Mouse (Mus musculus) midbrain, embryonic 13.5 days (tissue): ENCODE data around the gene Ripply3. TPM values are rescaled to one million over a fixed set of nuclear protein-coding genes. Genes with fewer than 3 reads are reported as not detected.
A peak's percentile ranks its signal among the peaks of the same experiment; 100 is the strongest.
"Not testable (repeated sequence)": the region's sequence is repeated elsewhere in the genome, so short reads cannot be mapped to it uniquely, and the experiment has no call there.

Source experiments
- ATAC-seq: fragments of 200-750 bp; cut with Nextera tagmentation; 2 replicates; pipeline ENCODE4 v1.8.0; 2017; ENCODE audit warnings: mild to moderate bottlenecking, moderate TSS enrichment, moderate library complexity
- H3K27ac ChIP-seq: fragments of 300-500 bp; sonication (generic); 2 replicates; pipeline ENCODE4 v1.5.1; 2015; ENCODE audit warnings: inconsistent platforms, mild to moderate bottlenecking, moderate library complexity
- H3K27me3 ChIP-seq: fragments of 300-500 bp; sonication (generic); 2 replicates; pipeline ENCODE4 v1.6.1; 2015; ENCODE audit warnings: mild to moderate bottlenecking, inconsistent platforms
- H3K36me3 ChIP-seq: fragments of 300-500 bp; sonication (generic); 2 replicates; pipeline ENCODE4 v1.6.1; 2015; ENCODE audit warnings: mild to moderate bottlenecking, inconsistent platforms
- H3K4me1 ChIP-seq: fragments of 300-500 bp; sonication (generic); replicated peaks from 2 replicates; pipeline ENCODE4 v1.6.1; 2015; ENCODE audit warnings: inconsistent platforms
- H3K4me2 ChIP-seq: fragments of 300-500 bp; sonication (generic); replicated peaks from 2 replicates; pipeline ENCODE4 v1.6.1; 2015; ENCODE audit warnings: moderate library complexity, mild to moderate bottlenecking, inconsistent platforms
- H3K4me3 ChIP-seq: fragments of 300-500 bp; sonication (generic); replicated peaks from 2 replicates; pipeline ENCODE4 v1.5.1; 2015; ENCODE audit warnings: mild to moderate bottlenecking, inconsistent platforms
- H3K9ac ChIP-seq: fragments of 300-500 bp; sonication (generic); replicated peaks from 2 replicates; pipeline ENCODE4 v1.6.1; 2015; ENCODE audit warnings: mild to moderate bottlenecking, inconsistent platforms
- H3K9me3 ChIP-seq: fragments of 300-500 bp; sonication (generic); 2 replicates; pipeline ENCODE4 v1.6.1; 2016; ENCODE audit warnings: mild to moderate bottlenecking, inconsistent platforms
- WGBS: fragments of 180-500 bp; shearing (Covaris S2); methylation state at CpG from one replicate; pipeline ENCODE4 v1.1.7; 2015; 5-methylcytosine and 5-hydroxymethylcytosine counted together
- polyA plus RNA-seq: library from polyadenylated mRNA; unstranded; fragments of >200 nt; fragmentation: Nextera tagmentation; extraction: Ambion mirVana; gene quantifications from 2 replicates; pipeline ENCODE4 v1.2.1, GENCODE M21; 2015

The Ripply3 gene
- polyA plus RNA-seq, 1 experiment from 2014 or later, result 1.3 TPM

DNA sequence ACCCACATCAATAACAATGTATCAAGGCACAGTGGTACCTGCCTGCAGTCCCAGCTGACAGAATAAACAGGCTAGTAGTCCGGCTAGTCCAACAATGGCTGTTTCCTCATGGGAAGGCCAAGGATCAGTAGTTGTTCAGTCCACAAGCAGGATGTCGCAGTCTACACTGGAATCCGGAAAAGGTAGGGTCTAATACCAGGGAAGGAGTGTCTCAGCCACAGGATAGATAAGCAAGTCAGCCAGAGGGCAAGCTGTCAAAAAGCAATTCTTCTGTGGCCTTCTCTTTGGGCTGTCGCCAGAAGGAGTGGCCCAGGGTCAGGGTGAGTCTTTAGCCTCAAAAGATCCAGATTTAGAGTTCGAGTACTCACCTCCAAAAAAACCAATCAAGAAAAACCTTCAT is 10.5 kb upstream of the Ripply3 start:
- Histone ChIP-seq H3K27ac (no peak overlapping the region), H3K4me1 (peaks cover 9% of the 10 kb centered on the region), H3K9me3 (no peaks in the 10 kb centered on the region), H3K4me2 (no peak overlapping the region), H3K9ac (no peak overlapping the region), H3K27me3 (no peaks in the 10 kb centered on the region), H3K4me3 (no peak overlapping the region), H3K36me3 (no peaks in the 10 kb centered on the region)
- ATAC-seq, result no peak
- WGBS, result 85% methylated on average over 5 of the region's 5 CpGs

DNA sequence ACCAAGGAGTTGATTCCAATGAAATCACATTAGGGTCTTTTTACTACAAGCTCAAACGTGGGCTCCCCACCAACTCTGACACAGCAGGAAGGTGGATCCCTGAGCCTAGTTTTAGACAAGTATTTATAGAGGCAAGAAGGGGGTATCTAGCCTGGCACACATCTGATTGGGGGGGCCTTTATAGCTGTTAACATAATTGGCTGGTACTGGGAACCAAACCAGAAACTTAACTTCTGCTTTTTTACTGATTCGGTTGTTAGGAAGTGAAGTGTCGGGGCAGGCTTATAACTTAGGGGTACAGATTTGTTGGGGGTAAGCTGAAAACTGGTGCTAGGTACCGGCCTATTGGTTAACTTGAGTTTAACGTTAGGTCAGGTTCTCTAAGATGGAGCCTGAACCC is 8.0 kb upstream of the Ripply3 start:
- Histone ChIP-seq H3K9ac (no peak overlapping the region), H3K4me1 (no peaks in the 10 kb centered on the region), H3K27ac (no peak overlapping the region), H3K9me3 (no peaks in the 10 kb centered on the region), H3K27me3 (peaks cover 3% of the 10 kb centered on the region), H3K4me2 (no peak overlapping the region), H3K4me3 (no peak overlapping the region), H3K36me3 (no peaks in the 10 kb centered on the region)
- no peak for ATAC-seq
- WGBS, result 77% methylated on average over 5 of the region's 5 CpGs

DNA sequence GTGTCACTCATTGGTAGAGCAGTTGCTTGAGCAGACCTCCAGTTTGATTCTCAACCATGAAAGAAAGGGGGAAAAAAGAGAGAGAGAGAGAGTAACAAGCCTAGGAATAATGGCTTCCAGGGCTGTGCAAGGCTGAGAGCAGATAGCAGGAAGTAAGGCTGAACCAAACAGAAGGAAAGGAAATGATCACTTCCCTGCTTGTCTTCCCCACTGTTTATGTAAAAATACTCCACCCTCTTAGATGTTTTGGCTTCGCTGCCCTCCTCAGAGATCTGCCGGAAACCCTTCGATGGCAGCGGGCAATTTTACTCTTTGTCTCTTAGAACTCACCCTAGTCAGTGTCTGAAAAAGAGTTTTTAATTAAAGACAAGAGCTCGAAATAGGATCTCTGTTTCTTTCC is 4.5 kb upstream of the Ripply3 start:
- ATAC-seq, result no peak
- Histone ChIP-seq H3K9me3 (no peaks in the 10 kb centered on the region), H3K9ac (no peak overlapping the region), H3K4me3 (no peak overlapping the region), H3K27me3 (peaks cover 32% of the 10 kb centered on the region), H3K36me3 (no peaks in the 10 kb centered on the region), H3K27ac (no peak overlapping the region), H3K4me1 (peaks cover 11% of the 10 kb centered on the region), H3K4me2 (no peak overlapping the region)
- 82% methylated on average over 5 of the region's 5 CpGs for WGBS

DNA sequence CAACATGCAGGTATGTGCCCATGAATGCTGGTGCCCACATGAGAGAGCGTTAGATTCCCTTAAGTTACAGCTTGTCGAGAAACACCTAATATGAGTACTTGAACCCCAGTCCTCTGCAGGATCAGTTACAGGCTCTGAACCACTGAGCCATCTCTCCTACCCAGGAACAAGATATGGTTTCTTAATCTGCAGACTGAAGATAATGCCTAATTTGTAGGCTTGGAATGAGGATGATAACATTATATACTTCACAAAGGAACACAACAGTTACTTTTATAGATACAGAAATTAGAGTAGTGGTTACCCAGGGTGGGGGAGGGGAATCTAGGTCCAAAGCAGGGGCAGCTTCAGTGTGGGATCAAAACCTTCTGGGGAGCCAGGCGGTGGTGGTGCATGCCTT is 2.2 kb upstream of the Ripply3 start:
- Histone ChIP-seq H3K27ac (no peak overlapping the region), H3K4me2 (no peak overlapping the region), H3K9me3 (no peaks in the 10 kb centered on the region), H3K9ac (no peak overlapping the region), H3K4me1 (peaks cover 31% of the 10 kb centered on the region), H3K27me3 (peaks cover 46% of the 10 kb centered on the region), H3K4me3 (no peak overlapping the region), H3K36me3 (no peaks in the 10 kb centered on the region)
- no peak for ATAC-seq
- 92% methylated on average over 3 of the region's 3 CpGs for WGBS

DNA sequence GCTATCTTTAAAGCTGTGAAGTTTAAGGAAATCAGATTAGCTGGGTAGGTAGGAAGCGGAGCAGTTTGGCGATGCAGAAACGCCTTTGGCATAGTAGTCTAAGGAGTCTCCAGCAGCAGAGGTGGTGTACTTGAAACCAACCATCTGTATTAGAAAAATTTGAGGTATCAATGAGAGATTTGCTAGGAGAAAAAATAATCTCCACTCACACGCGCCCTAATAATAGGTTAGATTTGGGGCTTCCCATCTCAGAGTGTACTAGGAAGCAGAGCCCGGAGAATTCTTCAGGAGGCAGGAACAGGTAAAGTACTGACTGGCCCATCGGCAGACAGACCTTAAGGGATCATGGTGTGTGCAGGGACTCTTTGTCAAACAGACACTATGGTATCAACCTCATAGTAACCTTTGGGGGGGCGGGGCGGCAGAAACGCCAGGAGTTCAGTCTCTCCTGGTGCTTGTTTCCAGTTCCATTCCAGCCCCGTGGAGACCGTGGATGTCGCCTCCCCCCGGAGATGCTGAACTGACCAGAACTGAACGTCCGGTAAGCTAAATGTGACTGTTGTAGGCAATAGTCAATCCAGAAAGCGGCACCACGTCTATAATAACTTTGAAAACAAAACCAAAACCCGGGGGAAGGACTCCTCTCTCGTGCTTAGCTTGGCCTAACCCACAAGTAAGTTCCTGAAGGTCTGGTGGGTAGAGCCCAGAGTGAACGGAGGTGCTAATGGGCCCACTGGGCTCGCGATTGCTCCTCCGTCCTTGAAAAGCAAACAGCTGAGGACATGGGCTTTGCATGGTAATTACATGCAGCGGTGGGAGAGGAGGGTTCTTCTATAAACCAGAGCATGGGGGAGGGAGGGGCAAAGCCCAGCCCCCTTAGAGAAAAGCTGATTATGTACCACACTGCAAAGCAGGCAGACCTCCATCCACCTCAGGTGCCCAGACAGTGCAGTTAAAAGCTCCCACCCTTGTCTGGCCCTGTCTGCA is 954 bp downstream of the Ripply3 start:
- WGBS, result 6% methylated on average over 25 of the region's 25 CpGs
- H3K9me3 ChIP-seq, result no peaks in the 10 kb centered on the region
- H3K4me2 ChIP-seq, result peak overlapping the region; percentile 62
- no peaks in the 10 kb centered on the region for H3K36me3 ChIP-seq
- no peak overlapping the region for H3K27ac ChIP-seq
- H3K9ac ChIP-seq, result peak overlapping the region; percentile 2; the same call in 1 of the 2 replicates
- peak overlapping the region; percentile 43 for H3K4me3 ChIP-seq
- peaks cover 46% of the 10 kb centered on the region for H3K27me3 ChIP-seq
- H3K4me1 ChIP-seq, result peaks cover 31% of the 10 kb centered on the region
- ATAC-seq, result peak; percentile 75

DNA sequence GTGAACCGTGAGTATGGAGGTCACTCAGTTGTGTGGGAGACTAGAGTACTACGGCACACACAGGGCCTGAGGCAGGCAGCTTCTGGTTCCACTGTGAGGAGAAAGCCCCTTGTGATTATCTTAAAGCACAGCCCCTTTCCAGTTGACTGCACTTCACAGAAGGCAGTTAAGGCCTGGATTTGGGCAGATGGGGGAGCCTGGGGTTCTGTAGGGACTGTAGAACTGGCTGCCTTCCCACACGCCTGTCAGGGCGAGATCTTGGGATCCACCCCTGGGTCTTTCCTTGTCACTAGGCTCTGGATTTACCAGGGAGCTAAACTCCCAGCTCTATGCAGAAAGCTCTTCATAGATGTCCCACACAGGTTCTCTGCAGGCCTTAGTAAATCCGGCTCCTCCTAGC is 2.2 kb downstream of the Ripply3 start:
- Histone ChIP-seq H3K27ac (0 out of 2 replicates have a peak overlapping the region, but pooled peaks have one; percentile 0), H3K4me1 (peaks cover 31% of the 10 kb centered on the region), H3K9ac (no peak overlapping the region), H3K36me3 (no peaks in the 10 kb centered on the region), H3K9me3 (no peaks in the 10 kb centered on the region), H3K4me2 (no peak overlapping the region), H3K27me3 (peaks cover 43% of the 10 kb centered on the region), H3K4me3 (no peak overlapping the region)
- 38% methylated on average over 5 of the region's 5 CpGs for WGBS
- peak; percentile 28 for ATAC-seq

DNA sequence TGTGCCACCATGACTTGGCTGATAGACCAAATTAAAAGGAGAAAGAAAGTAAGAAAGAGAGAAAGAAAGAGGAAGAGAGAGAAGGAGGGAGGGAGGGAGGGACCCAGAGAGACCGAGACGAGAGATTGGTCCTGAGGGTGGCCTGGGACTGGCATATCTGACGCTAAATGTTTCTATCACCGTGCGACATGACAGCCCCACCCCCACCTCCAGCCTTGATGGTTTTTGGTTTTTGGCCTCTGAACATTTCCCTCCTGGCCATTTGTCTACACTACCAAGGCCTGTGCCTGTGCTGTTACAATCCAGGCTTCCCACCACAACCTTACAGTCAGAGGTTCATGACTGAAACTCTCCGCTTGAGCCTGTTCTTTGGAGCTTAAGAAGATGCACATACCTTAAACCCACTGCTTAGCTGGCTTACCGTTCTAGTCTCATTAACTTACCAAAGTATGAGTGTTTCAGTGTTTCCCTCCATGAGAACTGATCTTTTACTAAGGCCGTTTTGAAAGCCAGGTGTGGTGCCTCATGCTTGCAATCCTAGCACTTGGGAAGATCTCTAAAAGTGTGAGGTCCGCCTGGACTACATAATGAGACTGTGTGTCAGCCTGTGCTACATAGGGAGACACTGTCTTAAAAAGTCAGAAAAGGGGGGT is 3.1 kb downstream of the Ripply3 start:
- H3K4me1 ChIP-seq, result peaks cover 34% of the 10 kb centered on the region
- WGBS, result 85% methylated on average over 9 of the region's 9 CpGs
- H3K4me2 ChIP-seq, result no peak overlapping the region
- no peak overlapping the region for H3K27ac ChIP-seq
- no peak overlapping the region for H3K4me3 ChIP-seq
- peaks cover 36% of the 10 kb centered on the region for H3K27me3 ChIP-seq
- no peaks in the 10 kb centered on the region for H3K9me3 ChIP-seq
- H3K36me3 ChIP-seq, result no peaks in the 10 kb centered on the region
- ATAC-seq, result no peak
- H3K9ac ChIP-seq, result no peak overlapping the region

DNA sequence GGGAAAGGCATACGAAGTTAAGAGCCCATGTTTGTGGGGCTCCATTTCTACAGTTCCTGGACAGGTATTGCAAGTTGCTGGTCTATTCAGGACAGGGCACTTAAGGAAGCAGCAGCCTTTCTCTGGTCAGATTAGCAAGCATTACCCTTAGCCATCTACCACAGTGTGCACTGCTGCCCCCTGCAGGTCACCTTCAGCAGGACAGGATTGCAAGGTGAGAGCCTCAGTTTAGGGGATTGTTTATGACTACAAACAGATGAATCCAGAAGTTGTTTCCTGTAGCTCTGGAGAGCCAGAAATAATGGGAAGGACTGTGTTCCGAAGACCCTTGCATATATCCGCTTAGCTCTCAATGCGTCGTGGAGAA is 3.6 kb downstream of the Ripply3 start:
- Histone ChIP-seq H3K4me3 (no peak overlapping the region), H3K27ac (no peak overlapping the region), H3K9me3 (no peaks in the 10 kb centered on the region), H3K4me1 (peaks cover 34% of the 10 kb centered on the region), H3K9ac (no peak overlapping the region), H3K4me2 (no peak overlapping the region), H3K36me3 (no peaks in the 10 kb centered on the region), H3K27me3 (peaks cover 32% of the 10 kb centered on the region)
- WGBS, result 62% methylated on average over 5 of the region's 5 CpGs
- ATAC-seq, result no peak

DNA sequence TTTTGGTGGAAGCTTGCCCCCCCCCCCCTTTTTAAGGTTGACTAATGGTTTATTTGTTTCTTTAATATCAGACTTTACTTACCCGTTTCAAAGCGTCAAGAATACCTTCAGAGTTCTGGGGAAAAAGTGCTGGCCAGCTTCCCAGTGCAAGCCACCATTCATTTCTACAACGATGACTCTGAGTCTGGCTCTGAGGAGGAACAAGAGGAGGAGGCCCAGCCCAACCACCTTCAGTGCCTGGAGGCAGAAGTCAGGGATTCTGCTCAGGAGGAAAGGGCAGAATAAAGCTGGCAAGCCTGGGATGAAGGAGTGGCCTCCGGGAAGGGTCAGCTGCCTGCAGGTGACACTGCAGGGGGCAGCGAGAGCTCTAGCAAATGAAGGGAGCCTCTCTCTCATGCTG is 7.4 kb downstream of the Ripply3 start:
- H3K27ac ChIP-seq, result no peak overlapping the region
- H3K4me2 ChIP-seq, result no peak overlapping the region
- 37% methylated on average over 5 of the region's 5 CpGs for WGBS
- H3K36me3 ChIP-seq, result no peaks in the 10 kb centered on the region
- H3K27me3 ChIP-seq, result no peaks in the 10 kb centered on the region
- ATAC-seq, result no peak
- no peak overlapping the region for H3K9ac ChIP-seq
- H3K4me3 ChIP-seq, result no peak overlapping the region
- H3K9me3 ChIP-seq, result no peaks in the 10 kb centered on the region
- H3K4me1 ChIP-seq, result peaks cover 3% of the 10 kb centered on the region; the same call in 1 of the 2 replicates

DNA sequence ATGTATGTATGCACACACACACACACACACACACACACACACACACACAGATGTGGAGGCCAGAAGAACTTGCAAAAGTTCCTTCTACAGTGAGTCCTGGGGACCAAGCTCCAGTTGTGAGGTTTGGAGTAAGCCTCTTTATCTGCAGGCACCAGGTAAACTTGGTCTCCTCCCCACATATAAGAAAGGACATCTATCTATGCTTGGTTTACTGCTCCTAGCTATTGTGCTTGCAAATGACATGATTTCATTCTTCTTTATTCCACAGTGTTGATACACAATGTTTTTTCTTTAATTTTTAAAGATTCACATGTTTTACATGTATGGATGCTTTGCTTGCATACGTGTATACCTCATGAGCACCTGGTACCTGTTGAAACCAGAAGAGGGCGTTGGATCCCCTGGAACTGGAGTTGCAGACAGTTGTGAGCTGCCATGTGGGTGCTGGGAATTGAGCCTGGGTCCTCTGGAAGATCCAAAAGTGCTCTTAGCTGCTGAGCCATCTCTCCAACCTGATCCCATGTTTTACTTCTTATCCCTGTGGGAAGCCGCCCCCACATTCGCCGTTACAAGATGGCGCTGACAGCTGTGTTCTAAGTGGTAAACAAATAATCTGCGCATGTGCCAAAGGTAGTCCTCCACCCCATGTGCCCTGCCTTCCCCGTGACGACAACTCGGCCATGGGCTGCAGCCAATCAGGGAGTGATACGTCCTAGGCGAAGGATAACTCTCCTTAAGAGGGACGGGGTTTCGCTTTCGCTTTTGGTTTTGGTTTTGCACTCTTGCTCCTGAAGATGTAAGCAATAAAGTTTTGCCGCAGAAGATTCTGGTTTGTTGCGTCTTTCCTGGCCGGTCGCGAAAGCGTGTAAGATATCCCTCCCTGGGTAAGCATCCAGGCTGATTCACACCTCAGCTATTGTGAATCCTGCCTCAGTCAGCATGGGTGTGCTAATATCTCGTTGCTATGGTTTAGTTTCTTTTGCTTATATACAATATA is 11.2 kb downstream of the Ripply3 start:
- WGBS, result 94% methylated on average over 22 of the region's 22 CpGs
- not testable (repeated sequence) for H3K9me3 ChIP-seq

DNA sequence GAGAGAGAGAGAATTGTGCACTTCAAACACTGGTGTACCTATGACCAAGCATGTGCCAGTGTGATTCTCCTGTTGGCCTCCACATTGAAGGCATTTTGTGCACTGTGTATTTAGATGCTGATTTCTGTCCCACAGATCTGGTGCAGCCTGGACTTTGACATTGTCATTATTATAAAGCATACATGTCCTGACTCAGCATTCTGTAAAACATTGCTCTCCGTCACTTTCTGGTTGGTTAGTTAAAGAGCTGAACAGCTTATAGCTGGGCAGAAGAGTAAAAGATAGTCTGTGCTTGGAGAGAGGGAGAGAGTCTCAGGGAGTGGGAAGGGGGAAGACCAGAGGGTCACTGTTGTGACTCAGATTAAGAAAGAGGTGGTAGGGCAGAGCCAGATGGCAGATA is 17.5 kb downstream of the Ripply3 start:
- Histone ChIP-seq H3K4me1 (peaks cover 9% of the 10 kb centered on the region), H3K4me2 (no peak overlapping the region), H3K9ac (no peak overlapping the region), H3K9me3 (no peaks in the 10 kb centered on the region), H3K27me3 (no peaks in the 10 kb centered on the region), H3K27ac (no peak overlapping the region), H3K4me3 (no peak overlapping the region), H3K36me3 (no peaks in the 10 kb centered on the region)
- ATAC-seq, result no peak
- 92% methylated on average over 1 of the region's 1 CpGs for WGBS

More for the DNA sequence above, 11.2 kb downstream of the Ripply3 start:
- H3K4me1 ChIP-seq, H3K27ac ChIP-seq, H3K4me3 ChIP-seq, ATAC-seq, H3K36me3 ChIP-seq, H3K27me3 ChIP-seq, H3K9ac ChIP-seq, H3K4me2 ChIP-seq: not testable (repeated sequence)
